Mouse (Mus musculus): Measurements from ENCODE around the gene Olfr802.

The Olfr802 gene

GRCm38 (mm10) chr10:129688069-129688468 lies at the start of gene Olfr802:
Gene Olfr802 (minus strand): TSS chr10:129688169.
- DNase-seq (ENCODE audit: low read depth), result no peak

DNA sequence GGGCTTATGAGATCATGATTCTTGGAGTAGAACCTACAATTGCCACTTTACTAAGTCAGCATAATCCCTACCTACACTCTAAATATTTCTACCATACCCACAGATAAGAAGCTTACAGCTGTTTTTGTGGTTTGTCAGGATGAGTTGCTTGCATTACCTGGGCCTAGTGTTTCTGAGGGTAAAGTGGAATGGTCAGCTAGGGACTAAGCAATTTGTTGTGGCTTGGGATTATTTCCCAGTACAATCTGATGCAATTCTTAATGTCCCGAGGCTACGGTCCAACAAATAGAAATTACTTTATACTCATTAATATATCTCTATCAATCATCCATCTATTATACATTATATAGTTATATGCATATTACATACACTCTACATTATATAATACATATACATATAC lies 41.3 kb upstream of the Olfr802 start, which contains the start of gene Olfr805:
TSS of gene Olfr805 (minus strand) at position 101 of the 400 bp plus-strand sequence.
- no peak for DNase-seq (ENCODE audit: low read depth)

- no peak for DNase-seq (ENCODE audit: low read depth)
These were observed 14.9 kb upstream of the Olfr802 start, which contains the start of gene Olfr804 for GRCm38 (mm10) chr10:129702910-129703309. Gene Olfr804 (plus strand): TSS chr10:129703210.

- DNase-seq (ENCODE audit: low read depth), result no peak
These were observed 6.2 kb upstream of the Olfr802 start, which contains the start of gene Olfr803 for GRCm38 (mm10) chr10:129694186-129694585. Gene Olfr803 (minus strand): TSS chr10:129694286.

- DNase-seq (ENCODE audit: low read depth), result no peak
These were observed 14.2 kb downstream of the Olfr802 start, which contains the start of gene Olfr801 for GRCm38 (mm10) chr10:129673765-129674164. Gene Olfr801 (minus strand): TSS chr10:129673865.

GRCm38 (mm10) chr10:129657394-129657793 lies 30.6 kb downstream of the Olfr802 start, which contains the start of gene Olfr800:
Gene Olfr800 (plus strand): TSS chr10:129657694.
- no peak for DNase-seq (ENCODE audit: low read depth)

GRCm38 (mm10) chr10:129651763-129652162 lies 36.2 kb downstream of the Olfr802 start:
- no peak for DNase-seq (ENCODE audit: low read depth)

- no peak for DNase-seq (ENCODE audit: low read depth)
These were observed 50.8 kb downstream of the Olfr802 start, which contains the start of gene Olfr799 for GRCm38 (mm10) chr10:129637184-129637583. Gene Olfr799 (plus strand): TSS chr10:129637484.

GRCm38 (mm10) chr10:129627834-129628233 lies 60.1 kb downstream of the Olfr802 start, which contains the start of gene Olfr798:
Gene Olfr798 (minus strand): TSS chr10:129627934.
- DNase-seq (ENCODE audit: low read depth), result no peak
